Mouse (Mus musculus): ENCODE measurements around the gene Pptc7.

Pptc7 gene

GRCm38 (mm10) chr5:122267899-122268298 is 16.3 kb upstream of the Pptc7 start:
- peak; percentile 34 to 66 for DNase-seq

DNA sequence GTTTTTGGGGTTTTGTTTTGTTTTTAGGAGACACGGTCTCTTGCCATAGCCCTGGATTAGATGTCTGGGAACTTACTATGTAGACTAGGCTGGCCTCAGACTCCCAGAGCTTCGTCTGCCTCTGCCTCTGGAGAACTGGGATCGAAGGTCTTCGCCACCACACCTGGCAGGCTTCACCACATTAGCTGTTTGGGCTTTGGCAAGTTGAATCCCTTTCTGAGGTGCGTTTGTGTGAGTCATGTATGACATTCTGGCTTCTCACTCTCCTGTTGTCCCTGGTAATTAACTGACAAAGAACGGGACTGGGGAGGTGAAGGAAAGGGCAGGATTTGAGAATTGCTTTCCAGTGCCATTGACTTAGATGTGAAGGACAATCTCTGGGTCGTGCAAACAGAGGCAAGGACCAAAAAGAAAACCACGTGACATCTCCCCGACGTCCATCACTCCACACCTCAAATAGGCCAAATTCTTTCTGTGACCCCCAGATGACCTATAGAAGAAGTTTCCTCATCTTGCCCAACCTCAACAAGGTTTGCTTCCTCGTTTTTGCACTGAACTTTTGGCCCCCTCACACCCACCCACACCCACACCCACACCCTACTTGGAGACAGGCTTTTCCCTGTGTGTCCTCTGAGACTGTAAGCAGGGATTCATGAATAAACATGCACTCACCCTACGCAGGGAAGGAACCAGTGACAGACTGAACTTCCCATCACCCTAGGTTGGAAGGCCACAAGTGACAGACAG is 15.1 kb upstream of the Pptc7 start:
- DNase-seq = no peak

DNA sequence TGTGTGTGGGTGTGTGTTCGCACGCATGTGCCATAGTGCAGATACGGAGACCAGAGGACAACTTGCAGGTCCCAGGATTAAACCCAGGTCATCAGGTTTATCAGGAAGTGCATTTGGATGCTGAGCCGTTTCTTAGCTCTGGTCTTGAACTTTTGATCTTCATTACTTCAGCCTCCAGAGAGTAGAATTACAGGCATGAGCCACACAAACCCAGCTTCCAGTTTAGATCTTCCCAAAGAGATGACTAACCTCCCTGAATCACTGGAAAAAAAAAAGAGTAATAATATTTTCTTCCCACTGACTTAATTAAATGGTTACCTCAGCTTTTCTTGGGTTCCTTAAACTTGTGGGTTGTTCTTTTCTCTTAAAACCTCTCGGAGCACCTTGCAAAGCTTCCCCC is 11.3 kb upstream of the Pptc7 start:
- no peak for DNase-seq

DNA sequence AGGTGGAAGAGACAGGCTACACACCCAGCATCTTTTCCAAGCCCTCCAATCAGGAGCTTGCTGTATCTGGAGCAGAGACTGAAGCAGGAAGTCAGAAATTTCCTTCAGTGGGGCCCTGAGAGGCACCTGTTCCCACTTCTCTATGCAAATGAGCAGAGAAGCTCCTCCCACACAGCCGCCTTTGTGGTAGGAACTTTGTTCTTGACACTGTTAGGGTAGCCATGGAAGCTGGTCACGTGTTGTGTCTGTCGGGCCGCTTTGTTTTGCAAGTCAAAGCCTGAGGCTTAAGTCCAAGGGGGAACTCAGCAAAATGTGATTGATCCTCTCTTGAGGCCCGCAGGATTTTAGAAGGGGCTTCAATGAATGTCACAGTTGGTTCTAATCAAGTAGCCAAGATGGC is 9.4 kb upstream of the Pptc7 start:
- peak; percentile 79 to 93 for DNase-seq

DNA sequence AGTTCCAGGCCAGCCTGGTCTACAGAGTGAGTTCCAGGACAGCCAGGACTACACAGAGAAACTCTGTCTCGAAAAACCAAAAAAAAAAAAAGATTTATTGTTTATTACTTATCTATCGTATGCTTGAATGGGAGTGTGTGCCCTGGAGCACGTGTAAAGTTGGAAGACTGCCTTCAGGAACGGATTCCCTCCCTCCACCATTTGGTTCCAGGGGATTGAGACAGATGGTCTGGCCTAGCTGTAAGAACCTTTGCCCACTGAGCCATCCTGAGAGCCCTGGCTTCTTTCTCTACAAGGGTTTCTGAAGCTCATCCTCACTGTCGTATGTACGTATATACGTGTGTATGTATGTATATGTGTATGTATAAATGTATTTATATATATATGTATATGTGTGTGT is 5.2 kb upstream of the Pptc7 start:
- no peak for DNase-seq

- no peak for DNase-seq
Observed at GRCm38 (mm10) chr5:122279799-122280421, 4.3 kb upstream of the Pptc7 start.

- DNase-seq = no peak
Observed at GRCm38 (mm10) chr5:122280422-122280826, 3.7 kb upstream of the Pptc7 start.

- no peak for DNase-seq
Observed at GRCm38 (mm10) chr5:122280827-122281462, 3.2 kb upstream of the Pptc7 start.

- no peak for DNase-seq
Observed at GRCm38 (mm10) chr5:122283828-122284182, 360 bp upstream of the Pptc7 start.

DNA sequence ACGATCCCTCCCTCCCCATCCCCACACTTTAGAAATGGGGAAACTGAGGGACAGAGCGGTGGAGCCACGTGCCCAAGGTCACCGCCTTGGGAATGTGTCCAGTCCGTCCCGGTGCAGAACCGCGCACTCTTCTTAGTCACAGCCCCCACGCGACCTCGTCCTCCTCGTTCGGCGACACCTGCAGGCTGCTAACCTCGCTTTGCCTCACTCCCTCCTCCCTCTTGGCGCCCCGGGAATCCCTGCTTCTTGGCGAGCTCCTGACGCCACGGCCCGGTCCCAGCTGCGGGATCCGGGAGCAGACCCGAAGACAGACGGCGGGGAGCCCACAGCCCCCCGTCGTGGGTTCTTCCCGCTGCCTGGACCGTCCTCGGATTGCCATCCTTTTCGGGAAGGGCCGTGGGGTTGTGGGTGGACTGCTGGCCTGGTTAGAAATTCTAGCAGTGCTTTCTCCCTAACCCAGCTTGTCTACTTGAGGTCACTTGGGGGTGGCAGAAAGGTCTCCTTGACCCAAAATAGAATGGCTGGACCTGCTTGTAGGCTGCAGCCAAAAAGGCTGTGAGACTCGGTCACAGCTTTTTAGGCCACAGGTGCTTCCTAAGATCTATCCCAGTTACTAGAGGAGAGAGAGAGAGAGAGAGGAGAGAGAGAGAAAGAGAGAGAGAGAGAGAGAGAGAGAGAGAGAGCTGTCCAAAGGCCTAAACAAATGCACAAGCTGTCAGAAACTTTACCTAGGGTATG is 1.0 kb downstream of the Pptc7 start:
- DNase-seq = peak; percentile 64 to 72

GRCm38 (mm10) chr5:122285767-122286150 is 1.6 kb downstream of the Pptc7 start:
- no peak for DNase-seq

DNA sequence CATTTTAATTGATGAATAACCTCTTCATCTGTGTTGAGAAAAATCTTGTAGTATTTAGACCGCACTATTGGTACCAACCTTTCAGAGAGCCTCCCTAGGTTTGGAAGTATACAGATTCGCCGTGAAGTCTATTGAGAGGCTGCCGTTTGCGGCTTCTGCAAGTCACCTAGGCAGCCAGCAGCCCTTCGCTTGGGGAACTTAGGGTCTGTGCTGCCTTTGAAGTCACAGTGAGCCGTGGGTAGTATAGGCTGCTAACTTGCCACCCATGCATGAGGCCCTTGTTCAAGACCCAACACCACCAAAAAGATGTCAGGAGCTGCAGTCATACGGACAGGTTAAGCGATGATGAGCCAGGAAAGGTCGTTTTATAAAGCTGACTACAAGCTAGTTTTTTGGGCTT is 2.0 kb downstream of the Pptc7 start:
- DNase-seq = peak in 1 of 2 experiments; percentile 49

DNA sequence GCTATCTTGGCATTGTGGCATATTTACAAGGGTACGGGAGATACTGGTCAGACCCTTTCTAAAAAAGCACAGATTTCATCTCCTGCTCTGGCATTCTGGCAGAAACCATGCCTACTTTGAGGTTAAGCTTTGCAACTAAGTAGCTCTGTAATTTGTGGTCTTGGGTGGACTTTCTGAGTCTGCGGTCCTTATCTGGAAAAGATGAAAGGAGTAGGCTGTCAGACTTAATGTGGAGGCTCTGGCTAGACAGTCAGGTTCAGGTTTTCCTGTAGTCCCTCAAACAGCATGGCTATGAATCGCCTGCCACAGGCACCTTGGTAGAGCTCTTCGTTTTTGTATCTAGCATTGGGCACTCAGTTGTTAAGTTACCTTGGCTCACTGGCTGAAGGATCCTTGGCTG is 2.9 kb downstream of the Pptc7 start:
- DNase-seq = no peak

DNA sequence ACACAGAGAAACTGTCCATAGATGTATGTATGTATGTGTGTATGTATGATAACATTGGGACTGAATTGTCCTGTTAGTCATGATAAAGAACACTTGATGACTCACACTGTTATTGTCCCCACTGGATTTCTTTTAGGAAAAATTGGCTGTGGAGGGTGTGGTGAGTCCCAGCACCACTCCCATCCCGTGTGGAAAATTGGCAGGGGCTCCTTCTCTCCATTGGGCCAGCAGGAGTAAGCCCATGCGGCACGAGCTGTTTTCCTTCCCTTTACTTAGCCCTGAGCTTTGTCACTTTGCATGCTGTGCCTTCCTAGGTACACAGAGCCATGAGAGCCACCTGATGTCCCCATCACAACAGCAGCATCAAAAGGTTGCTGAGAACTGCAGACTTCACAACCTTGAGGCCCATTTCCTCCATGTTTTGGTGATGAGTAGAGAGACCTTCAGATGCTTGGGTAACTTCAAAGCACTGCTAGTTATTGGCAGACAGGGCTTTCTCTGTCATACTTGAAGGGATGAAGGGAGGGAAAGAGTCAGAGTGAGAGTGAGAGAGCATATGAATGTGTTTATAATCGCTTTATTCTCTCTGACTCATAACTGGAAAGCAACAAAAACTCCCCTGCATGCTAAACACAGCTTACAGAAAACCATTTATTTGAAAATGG is 4.1 kb downstream of the Pptc7 start:
- no peak for DNase-seq

- DNase-seq = no peak
Observed at GRCm38 (mm10) chr5:122291149-122291548, 7.0 kb downstream of the Pptc7 start.

DNA sequence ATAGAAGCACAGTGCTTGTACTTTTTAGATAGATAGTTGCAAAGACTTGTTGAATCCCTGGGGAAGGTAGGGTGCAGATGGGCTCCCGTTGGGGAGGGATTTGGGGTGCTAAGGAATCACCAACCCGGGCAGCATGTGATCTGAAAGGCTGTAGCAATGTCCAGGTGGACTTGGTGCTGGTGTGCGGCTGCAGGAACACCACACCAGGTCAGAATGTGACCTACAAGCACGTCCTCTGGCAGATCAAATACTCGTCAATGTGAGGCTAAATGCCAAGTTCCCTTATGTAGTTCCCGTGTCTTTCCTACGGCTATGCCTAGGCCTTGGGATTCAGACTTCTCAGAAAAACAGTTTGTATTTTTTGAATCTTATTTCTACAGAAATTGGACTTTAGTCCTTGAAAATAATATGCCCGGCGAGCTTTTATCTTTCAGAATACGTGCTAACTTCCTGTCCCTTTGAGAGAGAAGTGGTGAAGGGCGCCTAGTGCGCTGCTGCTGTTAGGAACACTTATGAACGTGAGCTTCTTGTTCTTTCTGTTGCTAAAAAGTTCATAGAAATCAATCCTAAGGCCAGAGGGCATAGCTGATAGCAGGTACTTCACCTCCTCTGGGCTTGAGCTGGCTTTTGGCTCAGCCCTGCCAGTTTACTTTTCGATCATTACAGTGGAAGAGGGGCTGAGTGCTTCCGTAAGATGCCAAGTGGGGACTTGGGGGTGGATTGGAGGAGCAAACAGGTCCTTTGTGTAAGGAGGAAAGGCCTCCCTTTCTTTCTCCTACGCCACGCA is 7.6 kb downstream of the Pptc7 start:
- no peak for DNase-seq

- no peak for DNase-seq
Observed at GRCm38 (mm10) chr5:122293131-122293530, 9.0 kb downstream of the Pptc7 start.

DNA sequence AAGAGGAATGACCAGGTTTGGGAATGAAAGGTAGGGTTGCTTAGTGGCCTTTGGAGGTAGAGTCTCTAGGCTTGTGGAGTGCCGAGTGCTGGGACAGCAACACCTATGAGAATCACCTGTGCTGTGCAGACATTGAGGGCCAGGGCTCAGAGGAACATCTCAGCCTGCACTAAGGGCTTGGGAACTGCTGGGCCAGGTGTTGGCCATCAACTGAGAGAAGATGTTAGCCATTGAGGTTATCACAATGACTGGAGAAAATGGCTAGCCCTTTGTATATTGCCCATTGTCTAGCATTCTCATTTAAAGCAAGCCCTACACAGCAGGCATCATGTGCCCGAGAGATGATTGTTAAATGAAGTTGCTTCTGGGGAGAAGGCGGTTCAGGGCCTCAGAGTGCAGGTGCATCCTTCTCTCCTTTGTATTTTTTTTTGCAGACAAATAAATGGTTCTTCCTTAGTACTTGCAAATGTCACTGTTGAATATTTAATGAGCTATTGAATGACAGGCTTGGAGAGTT is 10.1 kb downstream of the Pptc7 start:
- no peak for DNase-seq

- peak in 1 of 2 experiments; percentile 56 for DNase-seq
Observed at GRCm38 (mm10) chr5:122295113-122295935, 11.2 kb downstream of the Pptc7 start.

- no peak for DNase-seq
Observed at GRCm38 (mm10) chr5:122300071-122300518, 15.9 kb downstream of the Pptc7 start.
